Mouse (Mus musculus): ENCODE measurements at regions not wholly inside any gene's neighbourhood (a gene's known extent, or its start where the extent isn't known, plus 50 kb on each side); places are given as distances from the start of the nearest gene placed in this dataset.

DNA sequence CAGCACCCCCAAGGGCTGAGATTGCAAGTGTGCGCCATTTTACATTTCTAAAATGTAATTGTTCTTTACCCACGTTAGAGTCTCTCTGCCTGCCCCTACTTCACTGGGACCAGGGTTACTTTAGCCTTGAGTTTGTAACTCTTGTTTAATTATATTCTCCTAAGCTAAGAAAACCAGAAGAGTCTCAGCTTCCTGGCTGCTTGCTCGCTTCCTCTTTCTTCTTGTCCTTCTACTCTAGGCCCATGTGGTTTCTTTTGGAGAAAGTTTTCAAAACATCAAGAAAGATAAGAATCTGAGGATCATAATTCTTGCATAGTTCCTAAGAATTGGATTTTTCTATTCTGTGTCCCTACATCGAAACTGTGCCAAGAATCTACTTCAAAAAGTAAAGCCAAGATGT is 228.6 kb downstream of the Tmsb4x start:
- TF ChIP-seq EP300 (IDR thresholded peaks at IDR 0.05; ENCODE audit: insufficient read depth, low read depth, low read length) (no peak), POLR2A (IDR thresholded peaks at IDR 0.05; ENCODE audit: insufficient read depth, low read length) (no peak)
